Mouse (Mus musculus) small intestine, adult 2 months (tissue): ENCODE measurements around the gene Phlpp2. TPM values are rescaled to one million over a fixed set of nuclear protein-coding genes. Genes with fewer than 3 reads are reported as not detected.

Experiments
- H3K27ac ChIP-seq: fragments of 200-500 bp; 2 replicates; pipeline ENCODE4 v1.5.1; 2012; ENCODE audit warnings: low read depth, low read length, control low read depth, inconsistent platforms; ENCODE audit not compliant: insufficient read depth
- H3K27me3 ChIP-seq: fragments of 200-500 bp; 2 replicates; pipeline ENCODE4 v1.6.1; 2012; ENCODE audit warnings: mild to moderate bottlenecking, moderate library complexity, low read length, inconsistent platforms; ENCODE audit not compliant: control insufficient read depth, insufficient read depth
- H3K36me3 ChIP-seq: fragments of 200-500 bp; 2 replicates; pipeline ENCODE4 v1.6.1; 2012; ENCODE audit warnings: mild to moderate bottlenecking, low read length, control low read depth, inconsistent platforms; ENCODE audit not compliant: control insufficient read depth, insufficient read depth
- H3K4me1 ChIP-seq: fragments of 200-500 bp; 2 replicates; pipeline ENCODE4 v1.6.1; 2012; ENCODE audit warnings: low read length, inconsistent platforms, mixed read lengths; ENCODE audit not compliant: control insufficient read depth, insufficient read depth, insufficient read length
- H3K4me3 ChIP-seq: fragments of 200-500 bp; 2 replicates; pipeline ENCODE4 v1.5.1; 2012; ENCODE audit warnings: low read depth, mild to moderate bottlenecking, control low read depth, inconsistent platforms, low read length, moderate library complexity
- CTCF ChIP-seq: fragments of 200-500 bp; IDR thresholded peaks from 2 replicates; pipeline ENCODE4 v1.5.1; 2012; ENCODE audit warnings: low read depth, mild to moderate bottlenecking, control low read depth, inconsistent platforms, low read length, moderate library complexity, mixed read lengths; ENCODE audit not compliant: insufficient replicate concordance, insufficient read length; ENCODE audit errors: extremely low read depth
- POLR2A ChIP-seq: fragments of 200-500 bp; IDR thresholded peaks from 2 replicates; pipeline ENCODE4 v1.6.1; 2012; ENCODE audit warnings: low read depth, mild to moderate bottlenecking, control low read depth, inconsistent platforms, low read length, moderate library complexity
- WGBS: fragments of 180-500 bp; shearing (Covaris S2); methylation state at CpG from one replicate; pipeline ENCODE4 v1.1.7; 2018; 5-methylcytosine and 5-hydroxymethylcytosine counted together
- polyA plus RNA-seq: library from polyadenylated mRNA; depleted of rRNA; stranded (reverse); fragments of >200 nt; gene quantifications from 2 replicates; pipeline ENCODE4 v1.2.3, GENCODE M21; 2012

Phlpp2 gene
- polyA plus RNA-seq, 1 experiment = 25.0 TPM

DNA sequence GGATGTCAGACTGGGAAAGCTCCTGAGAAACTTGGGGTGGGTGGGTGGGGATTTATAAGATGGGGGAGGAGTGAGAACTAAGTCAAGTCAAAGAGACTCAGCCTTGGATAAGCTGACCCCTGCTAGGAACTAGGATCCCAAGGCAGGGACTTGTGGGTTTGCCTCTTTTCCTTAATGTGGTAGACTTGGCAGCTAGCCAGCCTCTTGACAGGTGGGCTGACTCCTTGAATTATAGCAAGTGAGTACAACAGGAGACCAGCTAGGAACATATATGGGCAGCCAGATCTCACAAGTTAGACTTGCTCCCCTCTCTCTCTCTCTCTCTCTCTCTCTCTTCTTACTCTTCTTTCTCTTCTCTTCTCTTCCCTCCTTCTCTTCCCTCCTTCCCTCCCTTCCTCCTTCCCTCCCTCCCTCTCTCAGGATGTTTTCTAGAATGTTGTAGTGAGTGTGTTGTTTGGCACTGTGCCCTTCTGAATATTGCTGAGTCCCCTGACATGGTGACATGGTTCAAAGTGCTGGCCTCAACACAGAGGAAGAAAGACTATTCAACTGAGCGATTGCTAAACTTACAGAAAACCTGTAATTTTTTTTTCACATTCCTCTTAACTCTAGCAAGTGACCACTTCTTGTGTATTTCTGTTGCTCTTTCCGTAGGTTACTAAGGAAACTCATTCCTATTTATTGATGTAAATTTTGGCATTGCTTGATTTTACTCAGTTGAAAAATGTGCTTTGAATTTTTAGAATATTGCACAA, 73.4 kb downstream of the Phlpp2 start:
- Histone ChIP-seq H3K4me3 (no peak overlapping the region), H3K4me1 (peaks cover 20% of the 10 kb centered on the region; the same call in 1 of the 2 replicates), H3K27ac (no peak overlapping the region), H3K36me3 (peaks cover 34% of the 10 kb centered on the region), H3K27me3 (no peaks in the 10 kb centered on the region)
- TF ChIP-seq CTCF (no peak), POLR2A (no peak)
- WGBS = 67% methylated on average over 2 of the region's 2 CpGs

DNA sequence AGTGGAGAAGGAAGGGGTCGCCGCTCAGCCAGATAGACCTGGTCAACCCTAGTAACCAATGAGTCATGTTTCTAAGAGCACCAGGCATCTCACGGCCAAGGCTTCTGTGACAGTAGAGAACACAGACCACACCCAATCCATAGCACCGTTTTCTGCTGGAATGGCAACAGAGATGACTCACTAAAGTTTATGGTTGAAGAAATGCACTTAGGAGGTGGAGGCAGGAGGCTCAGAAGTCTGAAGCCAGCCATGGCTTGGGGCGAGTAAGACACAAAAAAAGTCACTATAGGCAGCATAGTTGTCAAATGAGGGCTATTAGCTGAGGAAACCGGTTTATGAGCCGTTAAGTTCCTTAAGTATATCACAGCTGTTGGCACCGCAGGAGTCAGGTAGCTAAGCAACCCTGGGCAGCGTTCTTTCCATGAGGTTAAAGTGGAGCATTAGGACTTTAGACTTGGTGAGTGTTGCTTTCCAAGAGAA, 76.9 kb downstream of the Phlpp2 start:
- no peaks in the 10 kb centered on the region for H3K27me3 ChIP-seq
- peaks cover 26% of the 10 kb centered on the region; the same call in 1 of the 2 replicates for H3K4me1 ChIP-seq
- peak overlapping the region; percentile 96 for H3K27ac ChIP-seq
- 25% methylated on average over 9 of the region's 9 CpGs for WGBS
- peaks cover 14% of the 10 kb centered on the region for H3K36me3 ChIP-seq
- no peak overlapping the region for H3K4me3 ChIP-seq
- no peak for TF ChIP-seq CTCF
- TF ChIP-seq POLR2A = no peak

DNA sequence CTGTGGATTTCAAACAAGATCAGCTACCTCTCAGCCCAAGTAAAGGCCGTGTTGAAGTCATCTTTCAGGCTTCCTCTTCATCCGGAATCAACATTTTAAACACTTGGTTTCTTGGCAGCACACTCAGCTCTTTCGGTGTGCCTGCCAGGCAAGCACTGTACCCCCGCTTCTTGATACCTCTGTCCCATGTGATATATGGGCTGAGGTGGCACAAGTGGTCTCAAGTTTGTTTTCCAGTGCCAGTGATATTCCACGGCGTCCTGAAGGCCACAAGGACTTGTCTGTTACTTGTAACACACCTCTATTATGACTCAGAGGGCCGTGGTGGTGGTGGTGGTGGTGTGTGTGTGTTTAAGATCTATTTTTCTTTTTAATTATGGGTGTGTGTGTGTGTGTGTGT, 77.4 kb downstream of the Phlpp2 start:
- WGBS = 29% methylated on average over 7 of the region's 7 CpGs
- Histone ChIP-seq H3K27me3 (no peaks in the 10 kb centered on the region), H3K4me3 (no peak overlapping the region), H3K36me3 (peaks cover 10% of the 10 kb centered on the region), H3K4me1 (peaks cover 26% of the 10 kb centered on the region; the same call in 1 of the 2 replicates), H3K27ac (peak overlapping the region; percentile 96)
- TF ChIP-seq POLR2A = no peak
- no peak for TF ChIP-seq CTCF

- no peak overlapping the region for H3K4me3 ChIP-seq
- H3K36me3 ChIP-seq = peaks cover 5% of the 10 kb centered on the region
- TF ChIP-seq POLR2A = no peak
- no peak for TF ChIP-seq CTCF
- H3K27me3 ChIP-seq = no peaks in the 10 kb centered on the region
- peaks cover 26% of the 10 kb centered on the region; the same call in 1 of the 2 replicates for H3K4me1 ChIP-seq
- peak overlapping the region; percentile 96 for H3K27ac ChIP-seq
- 45% methylated on average over 7 of the region's 7 CpGs for WGBS
These were observed 77.9 kb downstream of the Phlpp2 start for GRCm38 (mm10) chr8:109946272-109946671.

GRCm38 (mm10) chr8:109947447-109948284, 79.3 kb downstream of the Phlpp2 start:
- peaks cover 7% of the 10 kb centered on the region for H3K36me3 ChIP-seq

DNA sequence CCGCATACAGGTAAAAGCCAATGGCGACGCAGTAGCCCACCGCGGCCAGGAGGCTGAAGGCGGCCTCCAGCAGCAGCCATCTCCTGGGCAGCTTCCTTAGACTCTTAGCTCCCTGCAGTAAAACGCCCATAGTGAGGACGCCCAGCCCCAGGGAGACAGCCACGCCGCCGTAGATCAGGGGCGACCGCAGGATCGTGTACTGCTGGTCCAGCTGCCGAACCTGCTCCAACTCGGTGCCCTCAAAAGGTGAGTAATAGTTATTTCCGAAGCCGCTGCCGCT, 79.9 kb downstream of the Phlpp2 start:
- H3K36me3 ChIP-seq = peaks cover 7% of the 10 kb centered on the region
- no peak for TF ChIP-seq CTCF
- H3K27me3 ChIP-seq = no peaks in the 10 kb centered on the region
- no peak overlapping the region for H3K27ac ChIP-seq
- H3K4me1 ChIP-seq = peaks cover 24% of the 10 kb centered on the region; the same call in 1 of the 2 replicates
- no peak overlapping the region for H3K4me3 ChIP-seq
- WGBS = 61% methylated on average over 19 of the region's 19 CpGs

More at GRCm38 (mm10) chr8:109947447-109948284, 79.3 kb downstream of the Phlpp2 start:
- no peaks in the 10 kb centered on the region for H3K27me3 ChIP-seq
- no peak overlapping the region for H3K27ac ChIP-seq
- WGBS = 57% methylated on average over 26 of the region's 26 CpGs
- peaks cover 26% of the 10 kb centered on the region; the same call in 1 of the 2 replicates for H3K4me1 ChIP-seq
- H3K4me3 ChIP-seq = no peak overlapping the region
- TF ChIP-seq CTCF (peak; percentile 68; the same call in 1 of the 2 replicates), POLR2A (no peak)

DNA sequence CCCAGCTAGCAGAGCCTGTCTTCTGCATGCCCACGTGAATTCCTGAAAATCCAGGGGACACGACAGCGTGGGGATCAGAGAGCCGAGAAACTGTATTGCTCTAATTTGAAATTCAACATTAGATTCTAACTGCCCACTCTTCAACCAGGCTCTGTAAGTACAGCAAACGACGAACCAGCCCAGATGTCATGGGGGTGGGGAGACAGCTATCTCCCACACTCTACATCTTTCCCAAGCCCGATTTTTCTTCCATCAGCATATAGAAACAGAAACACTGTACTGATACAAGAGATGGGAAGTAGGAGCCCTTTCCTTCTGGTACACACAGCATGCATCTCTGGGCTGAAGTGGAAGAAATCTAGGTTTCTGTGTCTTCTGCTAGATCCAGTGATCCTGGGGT, 83.8 kb downstream of the Phlpp2 start:
- H3K27ac ChIP-seq = no peak overlapping the region
- H3K27me3 ChIP-seq = no peaks in the 10 kb centered on the region
- peaks cover 9% of the 10 kb centered on the region; the same call in 1 of the 2 replicates for H3K4me1 ChIP-seq
- peaks cover 32% of the 10 kb centered on the region for H3K36me3 ChIP-seq
- TF ChIP-seq POLR2A (no peak), CTCF (no peak)
- no peak overlapping the region for H3K4me3 ChIP-seq
- 84% methylated on average over 7 of the region's 7 CpGs for WGBS
